Mouse (Mus musculus) erythroblast, embryonic 14.5 days (primary cell): ENCODE results near the gene Xiap.

Experiments used
- GATA1 ChIP-seq: IDR thresholded peaks from 2 replicates; pipeline ENCODE4 v1.6.1; 2012; ENCODE audit warnings: low read length, inconsistent platforms, mixed read lengths
- TAL1 ChIP-seq: IDR thresholded peaks from 3 replicates; pipeline ENCODE4 v1.6.1; 2012; ENCODE audit warnings: low read length, inconsistent platforms, mixed read lengths

DNA sequence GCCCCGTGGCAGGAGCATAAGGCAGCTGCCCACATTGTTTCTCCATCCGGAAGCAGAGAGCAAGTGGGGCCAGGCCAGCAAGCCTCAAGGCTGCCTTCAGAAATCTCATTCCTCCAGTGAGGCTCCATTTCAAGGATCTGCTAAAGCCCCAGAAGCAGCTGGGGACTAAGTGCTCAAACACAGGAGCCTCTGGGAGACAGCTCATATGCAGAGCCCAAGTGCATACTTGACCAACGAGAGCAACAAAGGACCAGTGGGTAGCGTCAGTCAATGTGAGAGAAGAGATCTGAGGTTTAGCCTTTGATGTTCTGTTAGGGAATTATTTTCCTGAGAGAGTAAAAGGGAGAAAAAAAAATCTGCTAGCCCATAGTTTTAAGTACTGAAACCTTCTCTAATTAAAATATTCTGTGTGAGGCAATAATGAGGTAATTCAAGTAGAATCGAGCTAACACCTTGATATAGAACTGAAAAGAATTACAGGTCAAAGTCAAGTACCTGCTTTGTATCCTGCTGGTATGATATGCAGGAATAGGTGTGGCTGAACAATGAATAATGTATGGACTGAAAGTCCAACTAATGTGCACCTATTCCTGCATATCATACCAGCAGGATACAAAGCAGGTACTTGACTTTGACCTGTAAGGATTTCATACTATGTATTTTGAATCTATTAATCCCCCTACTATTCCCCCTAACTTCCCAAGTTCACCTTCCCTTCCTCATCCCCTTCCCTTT lies 65.7 kb downstream of the Xiap start:
- TF ChIP-seq GATA1: no peak
- TF ChIP-seq TAL1: no peak
